Mouse (Mus musculus) brown adipose tissue, adult 24 weeks (tissue): ENCODE measurements around the gene Gsk3a. TPM values are rescaled to one million over a fixed set of nuclear protein-coding genes. Genes with fewer than 3 reads are reported as not detected.
A peak's percentile ranks its signal among the peaks of the same experiment; 100 is the strongest.

Experiments used
- H3K27ac ChIP-seq: fragments of 200-500 bp; replicated peaks from 2 replicates; pipeline ENCODE4 v1.5.1; 2012; ENCODE audit warnings: low read depth, mild to moderate bottlenecking, low read length
- H3K4me1 ChIP-seq: fragments of 200-500 bp; 2 replicates; pipeline ENCODE4 v1.6.1; 2012; ENCODE audit warnings: low read length, mixed read lengths; ENCODE audit not compliant: control insufficient read depth, insufficient read depth, insufficient read length
- H3K4me3 ChIP-seq: fragments of 200-500 bp; 2 replicates; pipeline ENCODE4 v1.5.1; 2012; ENCODE audit warnings: low read depth, mild to moderate bottlenecking, low read length, moderate library complexity; ENCODE audit not compliant: insufficient read depth
- polyA plus RNA-seq: library from polyadenylated mRNA; stranded (reverse); fragments of >200 nt; gene quantifications from 2 replicates; pipeline ENCODE4 v1.2.4, GENCODE M21; 2012; ENCODE audit not compliant: missing spikeins, insufficient read depth, insufficient read length

Gsk3a gene
- 85.4 and 96.9 TPM in 2 replicates for polyA plus RNA-seq

DNA sequence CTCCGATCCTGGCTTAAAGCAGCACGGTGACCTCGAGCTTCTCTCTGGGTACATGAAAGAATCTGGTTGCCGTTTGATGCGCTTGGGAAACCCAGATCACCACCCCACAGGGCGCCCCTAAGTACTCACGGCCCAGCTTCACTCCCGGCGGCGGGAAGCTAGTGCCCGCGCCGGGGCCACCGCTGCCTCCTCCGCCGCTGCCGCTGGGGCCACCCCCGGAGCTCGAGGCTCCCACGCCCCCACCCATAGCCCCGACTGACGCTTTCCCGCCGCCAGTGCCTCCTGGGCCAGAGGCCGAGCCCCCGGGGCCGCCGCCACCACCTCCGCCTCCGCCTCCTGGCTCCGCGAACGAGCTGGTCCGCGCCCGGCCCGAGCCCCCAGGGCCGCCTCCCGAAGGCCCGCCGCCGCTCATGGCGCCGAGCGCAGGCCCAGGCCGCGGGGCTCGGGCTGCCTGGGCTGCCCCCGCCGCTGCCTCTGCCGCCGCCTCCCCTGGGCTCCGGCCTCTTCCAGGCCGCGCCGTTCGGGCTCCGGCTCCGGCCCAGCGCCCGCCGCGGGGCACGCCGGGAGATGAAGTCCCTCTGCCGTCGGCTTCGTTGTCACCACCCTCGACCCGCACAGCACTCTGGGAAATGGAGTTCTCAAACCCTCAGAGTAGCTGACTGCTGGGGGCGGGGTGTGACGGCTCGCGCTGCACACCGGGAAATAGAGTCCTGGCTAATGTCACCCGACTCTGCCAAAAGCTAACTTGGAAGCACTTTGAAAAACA lies at the start of gene Gsk3a:
Gene Gsk3a (minus strand): TSS at position 603 of the 766 bp plus-strand sequence.
- peak within 1 kb of the TSS; percentile 96 for H3K27ac ChIP-seq
- H3K4me1 ChIP-seq: peaks cover 4% of the 10 kb centered on the region; the same call in 1 of the 2 replicates
- peak within 1 kb of the TSS; percentile 81 for H3K4me3 ChIP-seq

DNA sequence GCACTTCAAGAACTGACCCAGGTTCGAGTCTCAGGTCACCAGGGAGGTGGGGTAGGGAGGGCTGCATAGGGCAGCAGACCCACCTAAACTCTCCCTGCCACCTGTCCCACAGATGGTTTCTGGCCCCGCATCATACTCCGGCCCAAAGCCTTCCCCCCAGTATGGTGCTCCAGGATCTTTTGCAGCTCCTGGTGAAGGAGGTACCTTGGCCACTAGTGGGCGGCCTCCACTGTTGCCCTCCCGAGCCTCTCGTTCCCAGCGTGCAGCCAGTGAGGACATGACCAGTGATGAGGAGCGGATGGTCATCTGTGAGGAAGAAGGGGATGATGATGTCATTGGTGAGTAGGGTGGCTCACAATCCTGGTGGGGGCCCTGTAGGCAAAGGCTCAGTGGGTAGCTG lies 49.3 kb upstream of the Gsk3a start:
- H3K4me3 ChIP-seq: no peak overlapping the region
- H3K4me1 ChIP-seq: peaks cover 12% of the 10 kb centered on the region
- no peak overlapping the region for H3K27ac ChIP-seq

DNA sequence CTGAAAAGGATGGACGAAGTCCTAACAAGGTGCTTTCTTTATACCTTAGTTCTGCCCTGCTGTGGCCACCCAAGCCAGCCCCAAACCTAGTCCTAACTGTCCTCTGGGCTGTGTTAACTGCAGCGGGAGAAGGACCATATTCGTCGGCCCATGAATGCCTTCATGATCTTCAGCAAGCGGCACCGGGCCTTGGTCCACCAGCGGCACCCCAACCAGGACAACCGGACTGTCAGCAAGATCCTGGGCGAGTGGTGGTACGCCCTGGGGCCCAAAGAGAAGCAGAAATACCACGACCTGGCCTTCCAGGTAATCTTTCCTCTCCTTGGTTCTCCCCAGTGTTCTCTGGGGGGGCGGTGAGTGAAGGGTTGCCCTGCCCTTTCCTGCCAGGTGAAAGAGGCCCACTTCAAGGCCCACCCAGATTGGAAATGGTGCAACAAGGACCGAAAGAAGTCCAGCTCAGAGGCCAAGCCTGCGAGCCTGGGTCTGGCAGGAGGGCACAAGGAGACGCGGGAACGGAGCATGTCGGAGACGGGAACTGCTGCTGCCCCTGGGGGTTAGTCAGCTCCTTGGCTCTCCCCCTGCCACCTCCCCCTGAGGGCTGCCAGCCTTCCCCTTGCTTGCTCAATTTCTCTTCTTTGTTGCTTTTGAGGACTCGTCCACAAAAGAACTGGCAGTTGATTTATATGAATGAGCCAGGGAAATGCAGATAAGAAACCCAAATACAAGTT lies 48.0 kb upstream of the Gsk3a start:
- Histone ChIP-seq H3K27ac (no peak overlapping the region), H3K4me1 (peaks cover 17% of the 10 kb centered on the region), H3K4me3 (no peak overlapping the region)

DNA sequence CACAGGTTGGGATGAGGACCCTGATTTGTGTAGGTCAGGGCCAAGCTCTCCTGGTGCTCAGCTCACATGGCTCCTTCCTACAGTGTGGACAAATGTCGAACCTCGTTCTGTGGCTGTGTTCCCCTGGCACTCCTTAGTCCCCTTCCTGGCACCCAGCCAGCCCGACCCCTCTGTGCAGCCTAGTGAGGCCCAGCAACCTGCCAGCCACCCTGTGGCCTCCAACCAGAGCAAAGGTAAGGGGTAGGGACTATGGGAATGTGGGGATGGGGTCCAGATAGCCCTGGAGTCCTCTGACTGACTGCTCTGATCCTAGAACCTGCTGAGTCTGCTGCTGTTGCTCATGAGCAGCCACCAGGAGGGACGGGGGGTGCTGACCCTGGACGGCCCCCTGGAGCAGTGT lies 47.1 kb upstream of the Gsk3a start:
- Histone ChIP-seq H3K4me3 (no peak overlapping the region), H3K27ac (no peak overlapping the region), H3K4me1 (peaks cover 20% of the 10 kb centered on the region)

DNA sequence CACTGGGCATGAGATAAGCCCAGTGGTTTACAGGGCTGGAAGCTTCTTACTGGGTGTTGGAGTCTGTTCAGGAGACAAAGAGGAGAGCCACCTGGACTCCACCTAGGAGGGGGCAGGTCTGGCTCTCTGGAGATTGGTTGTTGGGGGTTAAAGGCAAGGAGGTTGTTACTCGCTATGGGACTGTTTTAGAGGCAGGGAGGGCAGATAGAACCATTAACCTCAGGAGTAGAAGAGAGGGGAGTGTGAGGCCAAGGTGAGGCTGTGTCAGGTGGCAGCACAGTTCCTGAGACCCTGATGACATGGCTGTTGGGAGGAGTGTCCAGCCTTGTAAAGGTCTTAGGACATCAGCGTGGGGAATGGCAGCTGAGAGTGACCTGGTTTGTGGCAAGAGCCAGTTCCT lies 46.5 kb upstream of the Gsk3a start:
- Histone ChIP-seq H3K4me3 (no peak overlapping the region), H3K4me1 (peaks cover 20% of the 10 kb centered on the region), H3K27ac (no peak overlapping the region)

DNA sequence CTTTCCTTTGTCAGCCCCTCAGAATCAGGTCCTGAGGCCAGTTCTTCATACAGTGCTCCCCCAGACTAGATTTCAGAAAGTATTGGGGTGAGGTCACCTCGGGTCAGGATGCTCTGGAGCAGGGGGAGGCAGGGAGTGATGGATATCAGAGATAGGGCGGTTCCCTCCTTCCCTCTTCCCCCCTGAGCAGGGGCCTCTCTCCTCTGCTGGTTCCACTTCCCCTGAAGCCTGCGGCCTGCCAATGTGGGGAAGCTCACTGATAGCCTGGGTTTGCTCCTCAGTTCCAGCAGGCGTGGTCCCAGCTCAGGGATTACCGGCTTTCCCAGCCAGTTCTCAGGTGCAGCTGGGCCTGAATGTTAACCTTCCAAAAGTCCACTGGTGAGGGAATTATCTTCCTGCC lies 46.0 kb upstream of the Gsk3a start:
- H3K4me3 ChIP-seq: peak overlapping the region; percentile 68
- peaks cover 20% of the 10 kb centered on the region for H3K4me1 ChIP-seq
- H3K27ac ChIP-seq: no peak overlapping the region

DNA sequence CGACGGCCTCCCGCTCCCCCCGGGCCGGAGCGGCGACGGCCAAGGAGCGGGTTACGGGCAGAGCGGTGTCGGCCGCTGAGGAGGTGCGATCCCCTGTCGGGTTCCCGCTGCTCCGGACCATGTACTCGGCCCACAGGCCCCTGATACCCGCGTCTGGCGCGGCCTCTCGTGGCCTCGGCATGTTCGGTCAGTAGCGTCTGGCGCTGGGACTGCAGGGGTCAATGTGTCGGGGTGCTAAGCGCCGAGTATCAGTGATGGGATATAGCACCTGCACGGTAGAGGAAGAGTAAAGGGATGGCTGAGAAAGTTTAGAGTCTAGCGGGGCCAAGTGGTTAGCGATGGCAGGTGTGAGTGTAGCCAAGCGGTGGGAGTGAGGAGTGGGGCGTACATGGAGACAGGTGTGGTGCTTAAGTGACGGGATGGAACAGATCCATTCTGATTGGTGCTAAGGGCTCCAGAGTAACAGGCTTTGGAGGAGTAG lies 45.1 kb upstream of the Gsk3a start:
- Histone ChIP-seq H3K4me1 (peaks cover 20% of the 10 kb centered on the region), H3K4me3 (peak overlapping the region; percentile 68), H3K27ac (0 out of 2 replicates have a peak overlapping the region, but pooled peaks have one; percentile 10)

DNA sequence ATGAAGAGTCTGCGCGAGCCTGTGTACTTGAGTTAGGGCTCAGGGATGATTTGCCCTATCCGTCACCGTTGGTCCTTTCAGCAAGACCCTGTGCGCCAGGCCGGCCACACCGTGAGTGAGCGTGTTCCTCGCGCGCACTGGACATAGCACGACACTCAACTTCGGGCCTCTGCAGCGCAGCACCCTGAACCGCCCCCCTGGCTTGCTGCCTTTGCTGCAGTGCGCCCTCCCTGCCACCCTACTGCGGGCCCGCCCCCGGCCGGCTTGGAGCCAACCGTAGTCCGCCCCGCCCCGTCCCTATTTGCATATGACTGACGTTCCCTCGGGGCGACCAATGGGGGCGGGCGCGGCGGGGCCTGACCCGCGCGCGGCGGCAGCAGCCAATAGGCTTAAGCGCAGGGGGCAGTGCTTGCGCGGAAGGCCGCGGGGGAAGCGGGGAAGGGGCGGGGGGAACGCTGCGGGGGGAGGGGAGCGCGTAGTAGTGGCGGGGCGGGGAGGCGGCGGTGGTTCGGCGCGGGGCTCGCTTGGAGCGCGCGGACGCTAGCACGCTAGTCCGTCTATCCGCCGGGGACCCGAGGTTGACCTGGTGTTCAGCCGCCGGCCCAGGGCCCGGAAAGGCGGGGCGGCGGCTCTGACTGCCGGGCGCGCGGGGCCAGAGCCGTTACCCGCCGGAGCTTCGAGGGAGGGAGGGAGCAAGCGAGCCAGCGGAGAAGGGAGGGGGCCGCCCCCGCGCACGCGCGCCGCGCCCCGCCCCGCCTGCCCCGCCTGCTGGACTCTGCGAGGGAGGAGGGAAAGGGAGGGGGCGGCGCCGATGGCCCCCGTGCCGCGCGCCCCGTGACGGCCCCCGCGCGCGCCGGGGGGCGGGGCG lies 44.3 kb upstream of the Gsk3a start:
- Histone ChIP-seq H3K4me3 (peak overlapping the region; percentile 83), H3K27ac (peak overlapping the region; percentile 99), H3K4me1 (peaks cover 20% of the 10 kb centered on the region)

DNA sequence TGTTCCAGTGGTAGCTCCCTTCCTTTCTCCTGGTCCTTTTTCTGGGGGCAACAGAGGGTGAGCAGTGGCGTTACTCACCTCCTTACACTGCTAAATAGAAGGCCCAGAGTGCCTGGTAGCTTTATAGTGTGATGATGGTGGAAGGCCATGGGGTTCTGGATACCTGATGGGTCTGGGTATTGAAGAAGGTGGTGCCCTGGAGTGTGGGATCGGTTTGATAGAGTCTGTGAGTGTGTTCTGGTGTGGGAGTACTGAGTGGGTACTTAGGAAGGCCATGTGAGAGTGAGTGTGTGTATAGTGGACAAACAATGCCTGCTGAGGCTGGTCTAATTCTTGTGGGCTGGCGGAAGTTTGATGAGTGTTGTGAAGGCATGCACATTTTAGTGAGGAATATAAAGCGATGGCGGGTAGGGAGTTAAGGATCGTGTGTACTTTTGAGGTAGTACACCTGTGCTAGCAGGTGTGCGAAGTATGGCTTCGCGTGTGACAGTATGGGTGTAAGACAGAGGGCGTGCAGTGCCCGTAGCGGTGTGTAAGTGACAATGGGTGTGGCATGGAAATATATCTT lies 43.6 kb upstream of the Gsk3a start:
- H3K4me3 ChIP-seq: peak overlapping the region; percentile 38
- peaks cover 20% of the 10 kb centered on the region for H3K4me1 ChIP-seq
- peak overlapping the region; percentile 99 for H3K27ac ChIP-seq

DNA sequence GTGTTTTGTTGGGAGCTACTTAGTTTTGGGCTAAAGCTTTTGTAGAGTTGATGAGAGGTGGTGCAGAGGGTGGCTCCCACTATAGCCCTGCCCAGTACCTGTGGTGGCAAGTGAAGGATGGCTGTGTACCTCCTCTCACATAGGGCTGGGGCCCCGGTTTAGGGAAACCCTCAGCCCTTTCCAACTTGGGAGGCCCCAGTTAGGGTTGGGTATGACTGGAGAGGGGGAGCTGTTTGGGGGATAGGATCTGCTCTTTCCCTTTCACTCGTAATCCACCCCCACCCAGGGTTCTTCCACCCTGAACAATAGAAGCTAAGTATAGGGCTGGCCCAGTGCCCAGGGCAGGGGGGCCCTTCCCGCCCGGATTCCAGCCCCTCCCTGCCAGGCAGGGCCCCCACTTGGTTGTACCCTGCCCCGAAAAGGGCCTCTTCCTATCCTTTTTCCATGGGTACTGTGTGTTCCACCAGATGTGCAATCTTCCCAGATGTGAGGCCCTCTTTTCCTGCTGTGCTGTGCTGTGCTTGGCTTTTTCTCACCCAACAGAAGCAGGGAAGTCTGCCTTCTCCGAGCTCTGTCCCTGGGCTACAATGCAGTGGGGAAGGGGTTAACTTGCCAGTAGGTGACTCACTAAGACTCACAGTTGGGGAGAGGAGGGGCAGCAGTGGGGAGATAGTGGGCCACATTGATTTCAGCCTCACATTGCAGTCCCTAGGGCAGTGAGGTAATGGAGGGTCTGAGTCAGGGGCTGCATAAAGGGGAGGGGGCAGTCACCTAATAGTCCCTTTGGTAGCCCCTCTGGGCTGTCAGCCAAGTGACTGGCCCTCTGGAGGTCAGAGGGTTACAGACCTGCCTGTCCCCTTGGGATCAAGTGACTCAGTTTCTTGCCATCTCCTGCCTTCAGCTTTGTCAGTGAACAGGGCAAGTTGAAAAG lies 42.5 kb upstream of the Gsk3a start:
- Histone ChIP-seq H3K4me1 (peaks cover 22% of the 10 kb centered on the region), H3K4me3 (peak overlapping the region; percentile 76), H3K27ac (peak overlapping the region; percentile 99)

DNA sequence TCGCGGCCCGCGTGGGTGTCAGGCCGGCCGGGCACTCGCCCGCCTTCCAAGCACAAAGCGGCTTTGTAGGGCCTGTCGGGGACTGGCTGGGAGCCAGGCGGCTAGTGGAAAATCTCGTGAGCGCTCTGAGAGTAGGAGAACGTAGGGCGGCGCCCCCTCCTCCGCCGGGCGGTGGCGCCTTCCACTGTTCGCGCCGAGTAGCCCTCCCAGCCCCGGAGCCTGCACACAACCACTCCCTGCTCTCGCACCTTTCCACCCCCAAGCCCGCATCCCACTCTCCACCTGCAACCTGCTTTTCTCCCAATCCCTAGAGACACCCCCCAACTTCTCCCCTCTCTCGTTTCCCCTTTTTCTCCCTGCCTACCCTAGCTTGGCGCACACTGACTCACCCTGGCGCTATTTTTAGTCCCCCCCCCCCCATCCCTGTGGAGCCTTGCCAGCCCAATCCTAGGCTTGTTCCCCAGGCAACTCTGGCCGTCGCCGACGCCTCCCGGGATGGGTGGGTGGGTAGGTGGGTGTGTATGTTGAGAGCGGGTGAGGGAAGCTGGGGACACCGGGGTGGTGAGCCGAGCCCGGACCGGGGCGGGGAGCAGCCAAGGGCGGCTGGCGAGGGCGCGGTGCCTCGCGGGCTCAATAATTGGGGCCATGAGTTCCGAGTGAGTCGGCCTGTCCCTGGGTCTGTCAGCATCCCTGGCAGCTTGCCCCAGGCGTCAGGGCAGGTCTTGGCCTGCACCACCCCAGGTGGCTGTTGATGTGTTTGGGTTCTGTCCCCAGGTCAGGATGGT lies 41.6 kb upstream of the Gsk3a start:
- Histone ChIP-seq H3K4me3 (peak overlapping the region; percentile 76), H3K27ac (peak overlapping the region; percentile 99), H3K4me1 (peaks cover 21% of the 10 kb centered on the region)

DNA sequence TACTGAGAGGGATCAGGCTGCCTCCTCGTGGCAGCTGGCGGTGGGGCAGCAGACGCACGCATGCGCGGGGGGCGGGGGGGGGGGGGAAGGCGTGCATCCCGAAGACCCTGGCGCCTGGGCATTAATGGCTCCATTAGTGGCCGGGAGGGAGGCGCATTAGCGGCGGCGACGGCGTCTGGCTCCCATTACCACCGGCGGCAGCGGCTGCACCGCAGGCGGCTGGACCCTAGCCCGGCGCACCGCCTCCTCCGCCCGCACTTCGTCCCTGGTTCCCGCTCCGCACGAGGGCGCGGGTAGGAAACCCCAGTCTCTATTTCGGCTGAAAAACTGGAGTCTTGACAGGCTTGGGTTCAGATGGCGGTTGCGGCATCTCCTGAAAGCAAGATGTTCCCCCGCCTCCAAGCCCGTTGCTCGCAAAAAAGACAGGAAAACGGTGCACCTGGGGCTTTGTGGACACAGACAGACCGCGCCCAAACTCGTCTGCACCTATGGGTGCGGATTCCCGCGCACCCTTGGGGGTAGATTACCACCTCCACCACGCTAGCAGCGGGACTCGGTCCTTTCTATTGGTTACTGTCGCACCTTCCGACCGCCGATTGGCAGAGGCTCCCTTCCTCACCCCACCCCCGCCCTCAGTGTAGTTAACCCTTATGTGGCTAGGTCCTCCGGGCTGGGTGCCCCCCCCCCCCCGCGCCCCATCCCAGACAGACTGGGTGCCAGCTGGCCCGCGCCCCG lies 40.9 kb upstream of the Gsk3a start:
- H3K27ac ChIP-seq: peak overlapping the region; percentile 99
- peaks cover 19% of the 10 kb centered on the region for H3K4me1 ChIP-seq
- H3K4me3 ChIP-seq: peak overlapping the region; percentile 76

DNA sequence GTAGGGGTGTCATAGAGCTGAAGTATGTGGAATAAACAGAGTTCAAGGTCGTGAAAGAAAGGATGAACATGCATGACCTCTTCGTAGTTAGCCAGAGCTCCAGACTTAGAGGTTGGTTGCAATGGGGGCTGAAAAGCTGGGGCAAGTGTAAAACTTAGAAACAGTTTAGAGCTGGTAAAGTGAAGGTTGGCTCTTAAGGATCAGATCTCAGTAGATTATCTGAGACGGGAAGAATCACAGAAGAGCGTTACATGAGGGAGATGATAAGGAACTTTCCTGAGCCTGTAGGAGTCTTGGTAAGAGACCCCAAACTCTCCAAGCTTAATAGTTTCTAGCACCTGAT lies 40.3 kb upstream of the Gsk3a start:
- Histone ChIP-seq H3K4me1 (peaks cover 19% of the 10 kb centered on the region), H3K4me3 (peak overlapping the region; percentile 41), H3K27ac (peak overlapping the region; percentile 45)
